Mouse (Mus musculus) kidney, embryonic 16.5 days (tissue): ENCODE data around the gene Tns2. TPM values are rescaled to one million over a fixed set of nuclear protein-coding genes. Genes with fewer than 3 reads are reported as not detected.
A peak's percentile ranks its signal among the peaks of the same experiment; 100 is the strongest.

Experiments used
- ATAC-seq: fragments of 200-750 bp; cut with Nextera tagmentation; 2 replicates; pipeline ENCODE4 v1.8.0; 2017; ENCODE audit warnings: moderate TSS enrichment; ENCODE audit not compliant: low FRiP score, low TSS enrichment
- H3K27ac ChIP-seq: fragments of 300-500 bp; sonication (generic); 2 replicates; pipeline ENCODE4 v1.5.1; 2014; ENCODE audit warnings: low read length
- H3K27me3 ChIP-seq: fragments of 300-500 bp; sonication (generic); 2 replicates; pipeline ENCODE4 v1.6.1; 2014; ENCODE audit warnings: low read length, control low read depth, mixed read lengths; ENCODE audit not compliant: insufficient read depth
- H3K36me3 ChIP-seq: fragments of 300-500 bp; sonication (generic); 2 replicates; pipeline ENCODE4 v1.6.1; 2014; ENCODE audit warnings: low read length, control low read depth, mixed read lengths; ENCODE audit not compliant: insufficient read depth
- H3K4me1 ChIP-seq: fragments of 300-500 bp; sonication (generic); 2 replicates; pipeline ENCODE4 v1.6.1; 2014; ENCODE audit warnings: low read length, control low read depth, mixed read lengths; ENCODE audit not compliant: insufficient read depth
- H3K4me2 ChIP-seq: fragments of 300-500 bp; sonication (generic); replicated peaks from 2 replicates; pipeline ENCODE4 v1.6.1; 2014; ENCODE audit warnings: low read depth, low read length
- H3K4me3 ChIP-seq: fragments of 300-500 bp; sonication (generic); 2 replicates; pipeline ENCODE4 v1.5.1; 2014; ENCODE audit warnings: mild to moderate bottlenecking, low read length
- H3K9ac ChIP-seq: fragments of 300-500 bp; sonication (generic); replicated peaks from 2 replicates; pipeline ENCODE4 v1.6.1; 2014; ENCODE audit warnings: low read length
- H3K9me3 ChIP-seq: fragments of 300-500 bp; sonication (generic); 2 replicates; pipeline ENCODE4 v1.6.1; 2016; ENCODE audit warnings: low read length, control low read depth
- WGBS: fragments of 180-500 bp; shearing (Covaris S2); extraction: QIAGEN DNeasy Blood & Tissue Kit; methylation state at CpG from one replicate; pipeline ENCODE4 v1.1.7; 2014; 5-methylcytosine and 5-hydroxymethylcytosine counted together
- polyA plus RNA-seq: library from polyadenylated mRNA; unstranded; fragments of >200 nt; fragmentation: Nextera tagmentation; extraction: Ambion mirVana; gene quantifications from 2 replicates; pipeline ENCODE4 v1.2.1, GENCODE M21; 2015

Tns2 gene
- polyA plus RNA-seq = 51.2 and 56.3 TPM in 2 replicates

DNA sequence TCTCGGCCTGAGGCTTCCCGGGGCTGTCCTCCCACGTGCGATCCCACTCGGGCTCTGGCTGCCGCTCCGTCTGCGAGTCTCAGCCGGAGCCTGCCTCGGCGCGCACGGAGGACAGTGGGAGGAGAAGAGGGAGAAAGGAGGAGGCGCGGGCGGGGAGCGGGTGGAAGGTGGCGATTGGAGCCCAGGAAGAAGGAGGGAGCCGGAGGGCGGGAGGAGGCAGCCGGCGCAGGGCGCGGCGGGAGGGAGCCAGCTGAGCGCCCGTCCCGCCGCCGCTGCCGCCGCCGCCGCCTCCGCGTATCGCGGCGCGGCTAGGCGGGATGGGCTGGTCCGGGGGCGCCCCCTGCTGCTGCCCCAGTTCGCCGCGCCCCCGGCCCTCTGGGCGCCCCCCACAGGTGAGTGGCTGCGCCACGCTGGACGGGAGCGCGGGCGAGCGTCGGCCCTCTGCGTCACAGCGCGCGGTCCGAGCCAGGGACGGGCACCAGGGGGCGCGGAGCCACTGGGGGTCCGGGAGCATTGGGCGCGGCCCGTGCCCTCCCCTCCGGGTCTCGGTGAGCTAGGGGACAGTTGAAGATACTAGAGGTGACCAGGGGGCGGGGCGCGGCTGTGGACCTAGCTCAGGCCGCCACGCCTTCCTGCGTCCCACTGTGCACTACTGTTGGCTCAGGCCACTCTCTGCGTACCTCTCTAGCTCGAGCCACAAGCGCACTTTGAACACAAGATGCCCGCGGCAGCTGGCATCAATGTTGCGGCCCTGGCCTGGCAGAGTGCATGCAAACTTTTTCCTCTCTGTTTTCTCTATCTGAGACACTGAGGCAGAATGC is at the start of gene Tns2:
Tns2 (plus strand) TSS at position 253 of the 821 bp plus-strand sequence.
- H3K4me1 ChIP-seq = peaks cover 73% of the 10 kb centered on the region
- H3K27ac ChIP-seq = peak within 1 kb of the TSS; percentile 99
- H3K9me3 ChIP-seq = no peaks in the 10 kb centered on the region
- peak within 1 kb of the TSS; percentile 62 for H3K4me3 ChIP-seq
- peak within 1 kb of the TSS; percentile 91 for H3K4me2 ChIP-seq
- peaks cover 18% of the 10 kb centered on the region for H3K36me3 ChIP-seq
- WGBS = under 1% methylated on average over 63 of the region's 82 CpGs
- H3K27me3 ChIP-seq = no peaks in the 10 kb centered on the region
- H3K9ac ChIP-seq = peak within 1 kb of the TSS; percentile 80
- peak; percentile 56 for ATAC-seq

DNA sequence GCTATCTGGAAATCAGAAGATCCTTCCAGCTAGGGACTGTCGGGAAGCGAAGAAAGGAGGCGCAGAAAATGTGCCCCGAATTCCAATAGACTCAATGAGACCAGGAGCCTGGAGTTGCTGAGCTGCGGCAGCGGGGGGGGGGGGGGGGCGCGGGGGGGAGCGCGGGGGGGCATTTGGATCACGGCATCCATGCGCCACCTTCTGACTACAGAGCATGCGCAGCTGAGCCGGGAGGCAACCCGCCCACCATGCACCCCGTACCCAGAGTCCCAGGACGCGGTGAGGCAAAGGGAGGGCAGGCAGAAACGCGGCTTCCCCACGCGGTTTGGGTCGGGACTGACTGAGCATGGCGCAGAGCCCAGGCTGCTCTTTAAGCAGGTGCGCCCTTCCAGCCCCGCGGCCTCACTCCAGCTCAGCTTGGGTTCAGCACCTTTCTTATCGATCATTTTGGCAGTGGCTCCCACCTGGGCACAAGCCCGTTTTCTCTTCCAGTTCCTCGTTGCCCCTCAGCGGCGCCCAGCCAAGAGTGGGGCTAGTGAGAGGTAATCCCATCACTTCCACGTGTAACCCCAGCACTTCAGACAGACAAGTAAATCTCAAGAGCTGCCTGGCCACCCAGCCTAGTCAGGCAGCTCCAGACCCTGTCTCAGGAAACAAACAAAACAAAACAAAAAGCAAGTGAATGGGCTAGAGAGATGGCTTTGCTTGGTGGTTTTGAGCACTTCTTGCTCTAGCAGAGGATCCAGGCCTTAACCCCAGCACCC is 48.1 kb upstream of the Tns2 start:
- WGBS = 1% methylated on average over 26 of the region's 33 CpGs
- ATAC-seq = peak; percentile 82

DNA sequence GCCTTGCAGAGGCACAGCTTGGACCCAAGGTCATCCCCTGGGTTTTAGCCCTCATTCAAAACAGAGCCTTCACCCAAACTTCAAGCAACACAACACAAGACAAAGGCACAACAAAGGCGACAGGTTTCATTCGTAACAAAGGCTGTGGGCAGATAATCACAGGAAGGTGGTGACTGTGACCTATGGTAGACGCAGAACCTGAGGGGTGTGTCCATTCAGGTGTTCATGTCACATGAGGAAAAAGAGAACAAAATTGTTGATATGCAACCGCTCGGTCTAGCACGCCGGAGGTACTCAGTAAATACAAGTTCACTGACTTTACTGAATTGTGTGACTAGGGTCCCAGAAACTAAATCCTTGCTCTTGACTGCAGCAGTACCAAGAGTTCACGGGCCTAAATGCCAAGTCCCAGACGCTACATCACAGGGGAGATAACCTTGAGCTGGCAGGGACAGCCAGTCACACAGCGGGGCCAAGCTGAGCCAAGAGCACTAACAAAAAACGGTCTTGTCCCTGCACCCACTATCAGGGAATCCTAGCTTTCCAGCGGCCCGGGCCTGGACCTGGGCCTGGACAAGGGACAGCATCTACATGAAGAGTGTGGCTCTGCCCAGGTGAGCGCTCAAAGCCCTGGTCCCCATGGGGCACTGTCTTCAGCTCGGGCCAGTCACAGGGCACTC is 43.6 kb upstream of the Tns2 start:
- 86% methylated on average over 15 of the region's 15 CpGs for WGBS
- no peaks in the 10 kb centered on the region for H3K9me3 ChIP-seq
- H3K27me3 ChIP-seq = 0 out of 2 replicates have a peak, but pooled peaks cover 2% of the 10 kb centered on the region
- H3K4me3 ChIP-seq = no peak overlapping the region
- H3K4me1 ChIP-seq = 0 out of 2 replicates have a peak, but pooled peaks cover 2% of the 10 kb centered on the region
- H3K9ac ChIP-seq = no peak overlapping the region
- ATAC-seq = no peak
- H3K4me2 ChIP-seq = no peak overlapping the region
- H3K27ac ChIP-seq = no peak overlapping the region
- no peaks in the 10 kb centered on the region for H3K36me3 ChIP-seq

More for the DNA sequence above, 48.1 kb upstream of the Tns2 start:
- Histone ChIP-seq H3K36me3 (no peaks in the 10 kb centered on the region), H3K4me2 (peak overlapping the region; percentile 83), H3K27me3 (0 out of 2 replicates have a peak, but pooled peaks cover 2% of the 10 kb centered on the region), H3K4me3 (peak overlapping the region; percentile 52), H3K4me1 (0 out of 2 replicates have a peak, but pooled peaks cover 2% of the 10 kb centered on the region), H3K9me3 (no peaks in the 10 kb centered on the region), H3K9ac (peak overlapping the region; percentile 72), H3K27ac (peak overlapping the region; percentile 78)

DNA sequence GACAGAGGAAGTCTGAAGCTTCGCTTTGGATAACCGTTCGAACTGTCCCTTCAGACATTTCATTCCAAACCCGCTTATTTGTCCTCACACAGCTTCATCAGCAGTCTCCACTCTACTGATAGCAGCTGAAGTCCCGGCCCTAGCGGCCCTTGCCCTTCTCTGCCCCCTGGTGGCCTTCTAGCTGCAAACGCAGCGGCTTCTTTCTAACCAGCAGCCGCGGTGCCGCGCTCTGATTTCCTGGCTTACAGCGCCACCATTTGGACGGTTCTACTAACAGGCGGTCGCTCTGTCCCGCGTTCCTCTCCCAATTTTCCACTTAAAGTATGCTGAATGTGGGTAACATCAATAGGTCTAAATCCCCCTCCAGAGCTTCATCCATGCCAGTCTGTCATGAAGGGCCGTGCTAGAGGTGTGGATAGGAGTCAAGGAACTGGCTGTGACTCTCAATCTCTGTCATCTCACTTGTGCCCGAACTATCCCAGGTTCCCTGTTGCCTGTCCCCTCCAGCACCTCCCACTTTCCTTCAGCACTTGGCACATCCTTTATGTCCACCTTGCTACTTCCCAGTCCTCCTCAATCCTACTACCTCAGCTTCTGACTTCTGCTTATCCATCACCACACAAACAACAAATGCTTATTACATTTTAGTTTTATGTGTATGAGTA is 34.4 kb upstream of the Tns2 start:
- Histone ChIP-seq H3K27me3 (peaks cover 15% of the 10 kb centered on the region), H3K4me2 (no peak overlapping the region), H3K9ac (no peak overlapping the region), H3K36me3 (no peaks in the 10 kb centered on the region), H3K4me3 (no peak overlapping the region), H3K9me3 (no peaks in the 10 kb centered on the region), H3K4me1 (no peaks in the 10 kb centered on the region), H3K27ac (no peak overlapping the region)
- 6% methylated on average over 20 of the region's 20 CpGs for WGBS
- ATAC-seq = peak; percentile 89

DNA sequence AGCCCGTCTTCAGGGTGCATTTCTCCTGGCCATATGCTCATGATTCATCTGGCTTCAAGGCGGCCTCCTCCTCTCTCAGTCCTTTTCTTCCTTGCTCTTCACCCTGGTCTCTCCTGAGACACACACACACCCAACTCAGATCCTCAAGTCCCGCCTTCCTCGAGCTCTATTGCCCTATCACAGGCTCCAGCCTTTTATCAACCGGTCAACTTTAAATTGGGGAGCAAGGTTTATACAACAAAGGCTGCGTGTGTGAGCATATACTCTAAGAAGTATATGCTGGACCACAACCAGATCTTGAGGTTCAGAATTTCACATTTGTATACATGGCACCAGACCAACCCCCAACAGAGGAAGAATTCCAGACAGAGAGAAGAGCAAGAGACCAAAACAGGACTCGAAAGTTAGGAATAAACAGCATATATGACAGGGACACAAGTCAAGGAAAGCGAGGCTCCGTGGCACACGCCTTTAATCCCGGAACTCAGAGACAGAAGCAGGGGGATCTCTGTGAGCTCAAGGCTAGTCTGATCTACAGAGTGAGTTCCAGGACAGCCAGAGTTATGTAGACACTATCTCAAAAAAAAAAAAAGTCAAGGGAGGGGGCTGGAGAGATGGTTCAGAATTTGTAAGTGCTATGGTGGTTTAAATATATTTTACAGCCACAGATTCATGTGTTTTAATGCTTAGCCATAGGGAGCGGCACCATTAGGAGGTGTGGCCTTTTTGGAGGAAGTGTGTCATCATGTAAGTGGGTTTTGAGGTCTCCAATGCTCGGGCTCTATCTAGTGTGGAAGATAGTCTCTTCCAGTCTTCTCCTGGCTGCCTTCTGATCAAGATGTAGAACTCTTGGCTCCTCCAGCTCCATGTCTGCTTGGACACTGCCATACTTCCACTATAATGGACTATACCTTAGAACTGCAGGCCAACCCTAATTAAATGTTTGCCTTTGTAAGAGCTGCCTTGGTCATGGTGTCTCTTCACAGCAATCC is 29.4 kb upstream of the Tns2 start:
- H3K27me3 ChIP-seq = peaks cover 15% of the 10 kb centered on the region
- ATAC-seq = no peak
- H3K36me3 ChIP-seq = no peaks in the 10 kb centered on the region
- H3K9ac ChIP-seq = no peak overlapping the region
- no peak overlapping the region for H3K4me3 ChIP-seq
- WGBS = 76% methylated on average over 13 of the region's 13 CpGs
- no peak overlapping the region for H3K27ac ChIP-seq
- no peak overlapping the region for H3K4me2 ChIP-seq
- H3K9me3 ChIP-seq = no peaks in the 10 kb centered on the region
- H3K4me1 ChIP-seq = peaks cover 16% of the 10 kb centered on the region

GRCm38 (mm10) chr15:102072963-102073558 is 27.2 kb upstream of the Tns2 start:
- Histone ChIP-seq H3K27ac (no peak overlapping the region), H3K27me3 (no peaks in the 10 kb centered on the region), H3K4me3 (peak overlapping the region; percentile 97), H3K4me2 (peak overlapping the region; percentile 54), H3K36me3 (no peaks in the 10 kb centered on the region), H3K9me3 (no peaks in the 10 kb centered on the region), H3K4me1 (peaks cover 22% of the 10 kb centered on the region), H3K9ac (peak overlapping the region; percentile 54)
- 13% methylated on average over 6 of the region's 6 CpGs for WGBS
- peak; percentile 16; the same call in 1 of the 2 replicates for ATAC-seq

DNA sequence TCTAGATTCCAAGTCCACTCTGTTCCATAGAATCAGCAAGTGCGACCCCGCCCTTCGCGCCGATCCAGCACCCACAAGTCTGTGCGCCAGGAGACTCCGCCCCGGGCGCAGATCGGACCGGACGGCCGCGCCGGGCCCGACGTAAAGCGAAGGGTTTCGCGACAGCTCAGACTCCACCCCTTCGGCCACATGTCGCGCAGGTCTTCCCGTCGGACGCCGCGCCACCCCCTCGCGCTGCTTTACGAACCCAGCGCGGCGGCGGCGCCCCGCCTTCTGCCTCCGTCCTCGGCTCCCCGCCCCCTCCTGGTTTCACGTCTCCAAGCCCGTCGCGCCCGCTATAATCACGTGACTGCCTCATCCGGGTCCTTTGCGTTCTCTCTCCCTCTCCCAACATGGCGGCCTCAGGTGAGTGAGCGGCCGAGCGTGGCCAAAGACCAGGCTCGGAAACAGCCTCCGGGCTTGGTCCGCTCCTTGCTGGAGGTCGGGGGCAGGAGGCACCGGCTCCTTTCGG is 26.6 kb upstream of the Tns2 start, which contains the start of gene Eif4b:
Eif4b (plus strand) TSS at position 215 of the 511 bp plus-strand sequence.
- no peaks in the 10 kb centered on the region for H3K27me3 ChIP-seq
- peak within 1 kb of the TSS; percentile 97 for H3K4me3 ChIP-seq
- H3K9me3 ChIP-seq = no peaks in the 10 kb centered on the region
- peak within 1 kb of the TSS; percentile 98 for H3K27ac ChIP-seq
- H3K4me1 ChIP-seq = peaks cover 24% of the 10 kb centered on the region
- WGBS = under 1% methylated on average over 53 of the region's 58 CpGs
- peak; percentile 96 for ATAC-seq
- peak within 1 kb of the TSS; percentile 82 for H3K4me2 ChIP-seq
- H3K36me3 ChIP-seq = no peaks in the 10 kb centered on the region
- peak within 1 kb of the TSS; percentile 98 for H3K9ac ChIP-seq

- Histone ChIP-seq H3K27me3 (no peaks in the 10 kb centered on the region), H3K4me2 (peak overlapping the region; percentile 82), H3K9ac (peak overlapping the region; percentile 98), H3K27ac (peak overlapping the region; percentile 98), H3K4me1 (peaks cover 30% of the 10 kb centered on the region), H3K4me3 (peak overlapping the region; percentile 97), H3K36me3 (no peaks in the 10 kb centered on the region), H3K9me3 (no peaks in the 10 kb centered on the region)
- peak; percentile 60 for ATAC-seq
- WGBS = under 1% methylated on average over 55 of the region's 57 CpGs
Observed at GRCm38 (mm10) chr15:102074070-102074731, 26.0 kb upstream of the Tns2 start.
